Mouse (Mus musculus) CH12.LX (cell line): Measurements from ENCODE around the gene Arhgef7. TPM values are rescaled to one million over a fixed set of nuclear protein-coding genes. Genes with fewer than 3 reads are reported as not detected.

Experiments
- DNase-seq: peaks from one replicate; pipeline ENCODE4 v3.0.0-alpha.2; 2013; ENCODE audit errors: extremely low read depth
- H3K27ac ChIP-seq: 2 replicates; pipeline ENCODE4 v1.5.1; 2012; ENCODE audit warnings: low read depth, mild to moderate bottlenecking, control low read depth, moderate library complexity; ENCODE audit not compliant: insufficient read depth
- H3K27me3 ChIP-seq: replicated peaks from 2 replicates; pipeline ENCODE3; 2012; ENCODE audit warnings: inconsistent platforms
- H3K36me3 ChIP-seq, 2 experiments: replicated peaks in 1 of 2; 2 replicates each; pipeline versions ENCODE3 to v1.6.1; 2012; ENCODE audit warnings: inconsistent platforms in 1 of 2, low read length in 1 of 2, mild to moderate bottlenecking in 1 of 2, mixed read lengths in 1 of 2, moderate library complexity in 1 of 2; ENCODE audit not compliant: control insufficient read depth in 1 of 2, insufficient read depth in 1 of 2
- H3K4me1 ChIP-seq, 2 experiments: 2 replicates each; pipeline ENCODE4 v1.6.1; 2012; ENCODE audit warnings: inconsistent platforms in 1 of 2, moderate library complexity in 1 of 2; ENCODE audit not compliant: insufficient read depth in 2 of 2, control insufficient read depth in 1 of 2
- H3K4me2 ChIP-seq: 2 replicates; pipeline ENCODE4 v1.6.1; 2012; ENCODE audit warnings: low read depth, mild to moderate bottlenecking, control low read depth; ENCODE audit not compliant: poor library complexity, insufficient read depth, severe bottlenecking
- H3K4me3 ChIP-seq, 3 experiments: fragments of 150-350 bp in 1 of 3; sonication (generic) in 1 of 3; replicated peaks in 1 of 3; 2 replicates each; pipeline versions ENCODE3 to v1.5.1; 2011 to 2012; ENCODE audit warnings: low read depth in 2 of 3, low read length in 2 of 3, mild to moderate bottlenecking in 2 of 3, moderate library complexity in 2 of 3, control low read depth in 1 of 3, improper control_type of control experiment in 1 of 3, inconsistent platforms in 1 of 3, mixed read lengths in 1 of 3; ENCODE audit not compliant: poor library complexity in 1 of 3
- H3K79me2 ChIP-seq: replicated peaks from 2 replicates; pipeline ENCODE4 v1.6.1; 2012; ENCODE audit warnings: mild to moderate bottlenecking, moderate library complexity; ENCODE audit not compliant: control insufficient read depth, poor library complexity, insufficient read depth, severe bottlenecking; ENCODE audit errors: extremely low read depth
- H3K9ac ChIP-seq: 2 replicates; pipeline ENCODE4 v1.6.1; 2012; ENCODE audit warnings: low read depth, mild to moderate bottlenecking, control low read depth, moderate library complexity; ENCODE audit not compliant: insufficient read depth
- H3K9me3 ChIP-seq: replicated peaks from 2 replicates; pipeline ENCODE3; 2012; ENCODE audit warnings: low read length, inconsistent platforms, mixed read lengths
- BHLHE40 ChIP-seq: IDR thresholded peaks from 2 replicates; pipeline ENCODE4 v1.6.1; 2011; ENCODE audit warnings: mild to moderate bottlenecking, low read depth, low read length, improper control_type of control experiment
- CHD1 ChIP-seq: IDR thresholded peaks from 2 replicates; pipeline ENCODE4 v1.6.1; 2012; ENCODE audit warnings: low read depth, low read length, improper control_type of control experiment, inconsistent platforms
- CTCF ChIP-seq, 2 experiments: IDR thresholded peaks in 1 of 2; conservative IDR thresholded peaks in 1 of 2; 2 replicates each; pipeline ENCODE4 v1.5.1; 2011 to 2012; ENCODE audit warnings: low read depth in 2 of 2, low read length in 2 of 2, improper control_type of control experiment in 1 of 2, inconsistent platforms in 1 of 2, mild to moderate bottlenecking in 1 of 2, moderate library complexity in 1 of 2
- EP300 ChIP-seq: IDR thresholded peaks from 2 replicates; pipeline ENCODE4 v1.6.1; 2011; ENCODE audit warnings: low read length, improper control_type of control experiment
- ETS1 ChIP-seq: conservative IDR thresholded peaks from 2 replicates; pipeline ENCODE4 v1.6.1; 2012; ENCODE audit warnings: low read depth, mild to moderate bottlenecking, inconsistent platforms, low read length, improper control_type of control experiment, moderate library complexity
- GABPA ChIP-seq: IDR thresholded peaks from 2 replicates; pipeline ENCODE4 v1.6.1; 2012; ENCODE audit warnings: low read depth, low read length, improper control_type of control experiment, inconsistent platforms; ENCODE audit not compliant: insufficient replicate concordance
- JUN ChIP-seq: IDR thresholded peaks from 2 replicates; pipeline ENCODE4 v1.6.1; 2011; ENCODE audit warnings: low read depth, mild to moderate bottlenecking, low read length, improper control_type of control experiment, moderate library complexity; ENCODE audit not compliant: insufficient read depth
- MAX ChIP-seq: IDR thresholded peaks from 2 replicates; pipeline ENCODE4 v1.6.1; 2011; ENCODE audit warnings: low read length, improper control_type of control experiment
- MXI1 ChIP-seq: IDR thresholded peaks from 2 replicates; pipeline ENCODE4 v1.6.1; 2011; ENCODE audit warnings: mild to moderate bottlenecking, low read depth, low read length, improper control_type of control experiment
- POLR2AphosphoS2 ChIP-seq: IDR thresholded peaks from 2 replicates; pipeline ENCODE4 v1.6.1; 2011; ENCODE audit warnings: low read depth, low read length, improper control_type of control experiment
- RCOR1 ChIP-seq: conservative IDR thresholded peaks from 2 replicates; pipeline ENCODE4 v1.6.1; 2012; ENCODE audit warnings: low read depth, mild to moderate bottlenecking, inconsistent platforms, low read length, improper control_type of control experiment
- SIN3A ChIP-seq: IDR thresholded peaks from 2 replicates; pipeline ENCODE4 v1.6.1; 2012; ENCODE audit warnings: low read length, improper control_type of control experiment, inconsistent platforms
- SMC3 ChIP-seq: IDR thresholded peaks from 2 replicates; pipeline ENCODE4 v1.6.1; 2011; ENCODE audit warnings: low read depth, low read length, improper control_type of control experiment
- TBP ChIP-seq: conservative IDR thresholded peaks from 2 replicates; pipeline ENCODE4 v1.6.1; 2011; ENCODE audit warnings: low read depth, low read length, improper control_type of control experiment
- UBTF ChIP-seq: IDR thresholded peaks from 2 replicates; pipeline ENCODE4 v1.6.1; 2012; ENCODE audit warnings: low read depth, mild to moderate bottlenecking, inconsistent platforms, low read length, improper control_type of control experiment, moderate library complexity
- USF1 ChIP-seq: IDR thresholded peaks from 2 replicates; pipeline ENCODE4 v1.6.1; 2014; ENCODE audit warnings: low read depth, mild to moderate bottlenecking, inconsistent platforms, low read length, improper control_type of control experiment
- ZKSCAN1 ChIP-seq: IDR thresholded peaks from 2 replicates; pipeline ENCODE4 v1.6.1; 2012; ENCODE audit warnings: low read depth, inconsistent platforms, low read length, improper control_type of control experiment, borderline replicate concordance
- dilution Hi-C: fragments of 300-500 bp; cut with MboI; formaldehyde crosslinking; loops from 2 replicates; pipeline ENCODE4 v1.14.3; 2020; ENCODE audit warnings: low sequenced_read_pairs; ENCODE audit not compliant: extremely low pct_unique_long_range_greater_than_20kb, extremely low pct_ligation_motif_present
- in situ Hi-C: fragments of 300-500 bp; cut with MboI; formaldehyde crosslinking; loops from 3 replicates; pipeline ENCODE4 v1.14.3; 2019; ENCODE audit warnings: low sequenced_read_pairs, low pct_ligation_motif_present, low pct_unique_long_range_greater_than_20kb, mixed read lengths
- polyA plus RNA-seq: library from polyadenylated mRNA; unstranded; fragments of >175 nt; gene quantifications from 2 replicates; pipeline ENCODE4 v1.2.1, GENCODE M21; 2012; ENCODE audit warnings: low read depth; ENCODE audit not compliant: insufficient read length
- total RNA-seq, 2 experiments: library from RNA; depleted of rRNA; stranded (reverse); fragments of 300-350 nt in 1 of 2; fragments of >200 nt in 1 of 2; gene quantifications; 2 replicates each; pipeline ENCODE4 v1.2.3; 2012 to 2014

The Arhgef7 gene
- total and polyA plus RNA-seq, 3 experiments: 8.5 to 28.7 (median 17.0) TPM

DNA sequence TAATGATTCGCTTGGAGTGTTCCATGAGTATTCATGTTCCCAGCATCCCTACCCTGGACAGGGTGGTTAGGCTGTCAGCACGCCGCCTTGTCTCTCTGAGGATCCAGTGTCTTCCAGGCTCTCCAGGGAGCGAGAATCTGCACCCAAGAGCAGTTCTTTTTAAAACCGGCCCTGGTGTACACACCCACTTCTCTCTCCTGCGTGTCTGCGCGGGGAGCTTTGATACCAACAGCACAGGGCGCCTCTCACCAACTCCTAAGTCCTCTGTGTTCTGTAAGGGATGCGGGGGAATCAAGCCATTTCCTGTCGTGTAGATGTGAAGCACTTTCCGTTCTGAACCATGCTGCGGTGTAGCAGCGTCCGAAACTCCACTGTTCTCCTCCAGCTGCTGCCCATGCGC is 107.2 kb downstream of the Arhgef7 start:
- dilution Hi-C loops (no loop called here), in situ Hi-C loops (no loop called here)
- Histone ChIP-seq H3K27me3 (no peaks in the 10 kb centered on the region), H3K4me1 (no peaks in the 10 kb centered on the region), H3K9me3 (no peaks in the 10 kb centered on the region), H3K9ac (no peak overlapping the region), H3K79me2 (no peaks in the 10 kb centered on the region), H3K36me3 (peaks cover 26 to 60% of the 10 kb centered on the region in 2 experiments), H3K27ac (no peak overlapping the region), H3K4me3 (no peak overlapping the region), H3K4me2 (no peak overlapping the region)
- TF ChIP-seq POLR2AphosphoS2 (no peak), USF1 (no peak), TBP (no peak), UBTF (no peak), ETS1 (no peak), MXI1 (no peak), SMC3 (no peak), MAX (no peak), RCOR1 (no peak), JUN (no peak), SIN3A (no peak), EP300 (no peak), BHLHE40 (no peak), CHD1 (no peak)
- DNase-seq: no peak

- Histone ChIP-seq H3K4me2 (no peak within 1 kb of the TSS), H3K4me3 (no peak within 1 kb of the TSS), H3K9me3 (no peaks in the 10 kb centered on the region), H3K36me3 (peaks cover 0 to 9% of the 10 kb centered on the region in 2 experiments), H3K79me2 (no peaks in the 10 kb centered on the region), H3K9ac (no peak within 1 kb of the TSS), H3K27ac (no peak within 1 kb of the TSS), H3K27me3 (peaks cover 14% of the 10 kb centered on the region), H3K4me1 (peaks cover 4 to 20% of the 10 kb centered on the region in 2 experiments; a peak in 2 of 4 replicates)
- dilution Hi-C loops: no loop called here
- in situ Hi-C loops: no loop called here
- DNase-seq: no peak
- TF ChIP-seq USF1 (no peak), GABPA (no peak), ZKSCAN1 (no peak), MAX (no peak), CTCF (conservative IDR thresholded peaks at IDR 0.05 in 1 of 2, IDR thresholded peaks at IDR 0.05 in 1 of 2; ENCODE audit: low read depth in 2 of 2, low read length in 2 of 2) (no peak), ETS1 (no peak)
These were observed 112.7 kb downstream of the Arhgef7 start, which contains the start of gene Tex29 for GRCm38 (mm10) chr8:11840174-11840573. Gene Tex29, plus strand, starts transcription at chr8:11840474.
